Mouse (Mus musculus) midbrain, embryonic 16.5 days (tissue): ENCODE results near the gene Adora2b. TPM values are rescaled to one million over a fixed set of nuclear protein-coding genes. Genes with fewer than 3 reads are reported as not detected.
A peak's percentile ranks its signal among the peaks of the same experiment; 100 is the strongest.

Source experiments
- ATAC-seq: fragments of 200-750 bp; cut with Nextera tagmentation; 2 replicates; pipeline ENCODE4 v1.8.0; 2017; ENCODE audit warnings: moderate TSS enrichment
- H3K27ac ChIP-seq: fragments of 300-500 bp; sonication (generic); 2 replicates; pipeline ENCODE4 v1.5.1; 2014; ENCODE audit warnings: mild to moderate bottlenecking, low read length, mixed read lengths
- H3K27me3 ChIP-seq: fragments of 300-500 bp; sonication (generic); 2 replicates; pipeline ENCODE4 v1.6.1; 2014; ENCODE audit warnings: low read depth, low read length, mixed read lengths; ENCODE audit not compliant: control insufficient read depth, insufficient read depth
- H3K36me3 ChIP-seq: fragments of 300-500 bp; sonication (generic); 2 replicates; pipeline ENCODE4 v1.6.1; 2014; ENCODE audit warnings: mild to moderate bottlenecking, low read length, moderate library complexity, mixed read lengths; ENCODE audit not compliant: control insufficient read depth, insufficient read depth
- H3K4me1 ChIP-seq: fragments of 300-500 bp; sonication (generic); 2 replicates; pipeline ENCODE4 v1.6.1; 2014; ENCODE audit warnings: mild to moderate bottlenecking, low read length, mixed read lengths; ENCODE audit not compliant: control insufficient read depth, insufficient read depth
- H3K4me2 ChIP-seq: fragments of 300-500 bp; sonication (generic); 2 replicates; pipeline ENCODE4 v1.6.1; 2014; ENCODE audit warnings: mild to moderate bottlenecking, low read length, mixed read lengths
- H3K4me3 ChIP-seq: fragments of 300-500 bp; sonication (generic); 2 replicates; pipeline ENCODE4 v1.5.1; 2014; ENCODE audit warnings: low read depth, mild to moderate bottlenecking, low read length, moderate library complexity, mixed read lengths
- H3K9ac ChIP-seq: fragments of 300-500 bp; sonication (generic); 2 replicates; pipeline ENCODE4 v1.6.1; 2014; ENCODE audit warnings: low read depth, low read length, mixed read lengths
- H3K9me3 ChIP-seq: fragments of 300-500 bp; sonication (generic); replicated peaks from 2 replicates; pipeline ENCODE4 v1.6.1; 2014; ENCODE audit warnings: mild to moderate bottlenecking, low read length, mixed read lengths; ENCODE audit not compliant: control insufficient read depth, poor library complexity, severe bottlenecking
- WGBS: fragments of 180-500 bp; shearing (Covaris S2); extraction: QIAGEN DNeasy Blood & Tissue Kit; methylation state at CpG from one replicate; pipeline ENCODE4 v1.1.7; 2014; 5-methylcytosine and 5-hydroxymethylcytosine counted together
- polyA plus RNA-seq: library from polyadenylated mRNA; unstranded; fragments of >200 nt; fragmentation: Nextera tagmentation; extraction: Ambion mirVana; gene quantifications from 2 replicates; pipeline ENCODE4 v1.2.1, GENCODE M21; 2015

Adora2b gene
- polyA plus RNA-seq, 1 experiment from 2014 or later, result 6.0 TPM

DNA sequence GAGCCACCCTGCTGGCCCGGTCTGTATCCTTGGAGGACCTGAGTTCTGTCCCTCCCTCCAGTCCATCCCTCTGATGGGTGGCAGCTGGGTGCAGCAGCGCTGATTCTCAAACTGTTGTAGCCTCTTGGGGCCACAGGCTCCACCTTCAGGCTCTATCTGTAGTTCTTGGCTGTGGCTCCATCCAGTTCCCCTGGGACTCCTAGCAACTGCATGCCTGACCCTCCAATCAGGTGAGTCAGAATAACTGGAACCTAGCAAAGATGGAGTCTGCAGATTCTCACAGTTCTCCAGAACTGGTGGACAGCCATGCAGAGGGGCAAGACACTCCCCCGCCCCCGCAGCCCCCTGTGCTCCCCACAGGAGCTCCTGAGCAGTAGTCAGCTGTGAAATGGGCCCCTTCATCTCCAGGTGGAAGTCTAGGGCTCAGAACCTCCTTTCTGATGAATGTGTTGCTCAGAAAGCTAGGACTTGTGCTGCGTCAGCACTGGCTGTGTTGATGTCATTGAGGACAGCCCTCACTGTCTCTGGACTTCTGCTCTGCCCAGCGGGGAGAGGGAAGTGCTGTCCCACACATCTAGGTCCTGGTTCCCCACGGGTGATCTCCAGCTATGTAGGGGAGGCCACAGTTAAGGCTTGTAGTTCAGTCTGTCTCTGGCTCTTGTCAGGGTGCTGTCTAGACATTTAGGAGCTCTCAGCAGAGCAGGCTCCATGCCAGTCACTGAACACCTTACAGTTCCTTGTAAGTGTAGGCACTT, 27.9 kb upstream of the Adora2b start:
- Histone ChIP-seq H3K4me3 (no peak overlapping the region), H3K4me1 (no peaks in the 10 kb centered on the region), H3K27ac (no peak overlapping the region), H3K9ac (no peak overlapping the region), H3K27me3 (no peaks in the 10 kb centered on the region), H3K9me3 (no peaks in the 10 kb centered on the region), H3K36me3 (no peaks in the 10 kb centered on the region), H3K4me2 (no peak overlapping the region)
- ATAC-seq, result no peak
- 82% methylated on average over 7 of the region's 7 CpGs for WGBS

DNA sequence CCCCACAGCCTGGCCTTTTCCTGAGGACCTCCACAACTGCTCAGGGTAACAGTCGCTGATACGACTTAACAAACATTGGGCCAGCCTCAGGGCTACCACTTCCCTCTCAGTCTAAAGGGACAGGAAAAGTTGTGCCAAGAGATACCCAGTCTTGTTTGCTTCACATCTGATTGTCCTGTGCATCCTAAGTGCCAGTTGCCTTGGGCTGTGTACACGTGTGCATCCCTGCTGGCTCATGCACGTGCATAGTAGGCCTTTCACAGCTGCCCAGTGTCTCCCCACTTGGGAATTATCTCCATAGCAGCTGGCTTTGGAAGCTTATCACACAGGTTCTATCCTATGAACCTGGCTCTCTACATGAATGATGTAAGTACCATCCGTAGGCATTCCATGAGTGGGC, 25.4 kb upstream of the Adora2b start:
- H3K4me3 ChIP-seq, result no peak overlapping the region
- no peaks in the 10 kb centered on the region for H3K27me3 ChIP-seq
- no peaks in the 10 kb centered on the region for H3K36me3 ChIP-seq
- H3K4me2 ChIP-seq, result no peak overlapping the region
- H3K27ac ChIP-seq, result no peak overlapping the region
- WGBS, result 91% methylated on average over 5 of the region's 5 CpGs
- H3K9ac ChIP-seq, result no peak overlapping the region
- ATAC-seq, result no peak
- no peaks in the 10 kb centered on the region for H3K4me1 ChIP-seq
- no peaks in the 10 kb centered on the region for H3K9me3 ChIP-seq

DNA sequence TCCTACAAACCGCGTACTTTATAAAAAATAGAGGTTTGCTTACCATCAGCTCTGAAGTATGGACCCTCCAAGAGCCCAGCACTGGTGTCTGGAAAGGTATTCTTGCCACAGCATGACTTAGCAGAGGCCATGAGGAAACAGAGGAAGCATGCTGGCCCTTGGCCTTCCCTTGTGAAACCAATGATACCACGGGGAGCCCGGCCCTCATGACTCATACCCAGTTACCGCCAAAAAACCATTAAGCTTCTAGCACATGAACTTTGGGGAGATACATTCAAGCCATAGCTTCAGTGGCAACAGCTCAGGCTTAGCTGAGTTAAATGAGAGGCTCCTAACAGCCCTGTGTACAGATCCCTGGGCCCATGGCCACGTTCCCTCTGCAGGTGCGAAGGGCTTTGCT, 24.8 kb upstream of the Adora2b start:
- Histone ChIP-seq H3K27me3 (no peaks in the 10 kb centered on the region), H3K4me3 (no peak overlapping the region), H3K36me3 (no peaks in the 10 kb centered on the region), H3K9me3 (no peaks in the 10 kb centered on the region), H3K4me1 (no peaks in the 10 kb centered on the region), H3K27ac (no peak overlapping the region), H3K9ac (no peak overlapping the region), H3K4me2 (no peak overlapping the region)
- ATAC-seq, result no peak
- WGBS, result 95% methylated on average over 7 of the region's 7 CpGs

- Histone ChIP-seq H3K36me3 (no peaks in the 10 kb centered on the region), H3K27me3 (no peaks in the 10 kb centered on the region), H3K27ac (no peak overlapping the region), H3K9ac (no peak overlapping the region), H3K4me3 (no peak overlapping the region), H3K9me3 (no peaks in the 10 kb centered on the region), H3K4me2 (no peak overlapping the region), H3K4me1 (no peaks in the 10 kb centered on the region)
- ATAC-seq, result no peak
- WGBS, result 81% methylated on average over 4 of the region's 4 CpGs
Measured at GRCm38 (mm10) chr11:62224797-62225196, 24.0 kb upstream of the Adora2b start.

GRCm38 (mm10) chr11:62240631-62241261, 8.0 kb upstream of the Adora2b start:
- Histone ChIP-seq H3K27me3 (no peaks in the 10 kb centered on the region), H3K9ac (no peak overlapping the region), H3K36me3 (no peaks in the 10 kb centered on the region), H3K27ac (no peak overlapping the region), H3K9me3 (no peaks in the 10 kb centered on the region), H3K4me1 (no peaks in the 10 kb centered on the region), H3K4me3 (no peak overlapping the region), H3K4me2 (no peak overlapping the region)
- 81% methylated on average over 12 of the region's 12 CpGs for WGBS
- no peak for ATAC-seq

- H3K4me2 ChIP-seq, result no peak overlapping the region
Measured at GRCm38 (mm10) chr11:62243871-62244270, 4.9 kb upstream of the Adora2b start.

DNA sequence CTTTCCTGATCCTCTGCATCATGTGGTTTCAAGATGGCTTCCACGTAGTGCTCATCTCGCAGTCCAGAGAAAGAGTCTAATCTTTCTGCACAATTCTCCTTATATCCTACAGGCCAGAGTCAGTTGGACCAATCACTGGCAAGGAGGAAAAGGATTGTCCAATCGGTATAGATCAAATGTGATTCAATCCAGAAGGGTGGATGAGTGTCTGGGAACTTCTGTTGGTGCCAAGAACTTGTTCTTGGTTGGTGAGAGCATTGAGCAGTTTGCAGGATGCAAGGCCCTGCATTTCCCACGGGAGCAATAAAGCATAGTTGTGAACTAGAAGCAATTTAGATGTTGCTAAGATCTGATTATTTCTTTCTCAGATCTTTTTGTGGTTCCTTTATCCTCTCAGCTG, 4.3 kb upstream of the Adora2b start:
- no peaks in the 10 kb centered on the region for H3K27me3 ChIP-seq
- no peaks in the 10 kb centered on the region for H3K9me3 ChIP-seq
- H3K27ac ChIP-seq, result no peak overlapping the region
- no peak overlapping the region for H3K4me3 ChIP-seq
- WGBS, result 93% methylated on average over 4 of the region's 4 CpGs
- peaks cover 3% of the 10 kb centered on the region; the same call in 1 of the 2 replicates for H3K4me1 ChIP-seq
- no peak for ATAC-seq
- no peak overlapping the region for H3K4me2 ChIP-seq
- no peaks in the 10 kb centered on the region for H3K36me3 ChIP-seq
- no peak overlapping the region for H3K9ac ChIP-seq

More at GRCm38 (mm10) chr11:62243871-62244270, 4.9 kb upstream of the Adora2b start:
- Histone ChIP-seq H3K4me1 (no peaks in the 10 kb centered on the region), H3K36me3 (no peaks in the 10 kb centered on the region), H3K4me3 (no peak overlapping the region), H3K27me3 (no peaks in the 10 kb centered on the region), H3K9me3 (no peaks in the 10 kb centered on the region), H3K27ac (no peak overlapping the region), H3K9ac (no peak overlapping the region)
- no peak for ATAC-seq
- 94% methylated on average over 8 of the region's 8 CpGs for WGBS

DNA sequence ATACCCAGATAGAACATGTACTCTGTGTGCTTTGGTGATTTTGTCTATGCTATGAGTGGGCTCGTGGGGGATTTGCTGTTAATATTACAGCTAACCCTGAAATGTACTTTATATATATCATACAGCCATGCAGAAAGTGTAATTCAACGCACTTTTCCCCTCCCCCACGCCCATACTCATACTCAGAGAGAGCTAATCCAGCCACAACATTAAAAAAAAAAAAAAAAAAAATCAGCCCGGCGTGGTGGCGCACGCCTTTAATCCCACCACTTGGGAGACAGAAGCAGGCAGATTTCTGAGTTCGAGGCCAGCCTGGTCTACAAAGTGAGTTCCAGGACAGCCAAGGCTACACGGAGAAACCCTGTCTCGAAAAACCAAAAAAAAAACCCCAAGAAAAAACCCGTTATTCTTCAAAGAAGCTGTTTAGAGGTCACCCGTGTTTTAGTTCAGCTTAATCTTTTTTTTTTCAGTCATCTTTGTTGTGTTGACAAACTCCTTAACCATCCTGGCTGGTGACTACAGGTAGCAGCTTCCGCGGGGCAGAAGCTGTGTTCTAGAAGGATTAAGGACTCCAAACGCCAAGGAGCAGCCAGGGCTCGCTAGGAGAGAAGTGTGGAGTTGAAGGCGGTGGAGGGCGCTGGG, 904 bp upstream of the Adora2b start:
- Histone ChIP-seq H3K9ac (peak overlapping the region; percentile 64; the same call in 1 of the 2 replicates), H3K27me3 (peaks cover 16% of the 10 kb centered on the region), H3K27ac (no peak overlapping the region), H3K4me2 (peak overlapping the region; percentile 83), H3K9me3 (no peaks in the 10 kb centered on the region), H3K4me3 (peak overlapping the region; percentile 61), H3K4me1 (peaks cover 10% of the 10 kb centered on the region; the same call in 1 of the 2 replicates), H3K36me3 (no peaks in the 10 kb centered on the region)
- ATAC-seq, result no peak
- 36% methylated on average over 18 of the region's 18 CpGs for WGBS
